Mouse (Mus musculus) ovary, postnatal 14 days (tissue): ENCODE data around the gene Ly6g5b.

ENCODE experiments used
- DNase-seq: peaks from one replicate; pipeline ENCODE4 v3.0.0; 2022; ENCODE audit warnings: low spot score

Gene Ly6g5b

DNA sequence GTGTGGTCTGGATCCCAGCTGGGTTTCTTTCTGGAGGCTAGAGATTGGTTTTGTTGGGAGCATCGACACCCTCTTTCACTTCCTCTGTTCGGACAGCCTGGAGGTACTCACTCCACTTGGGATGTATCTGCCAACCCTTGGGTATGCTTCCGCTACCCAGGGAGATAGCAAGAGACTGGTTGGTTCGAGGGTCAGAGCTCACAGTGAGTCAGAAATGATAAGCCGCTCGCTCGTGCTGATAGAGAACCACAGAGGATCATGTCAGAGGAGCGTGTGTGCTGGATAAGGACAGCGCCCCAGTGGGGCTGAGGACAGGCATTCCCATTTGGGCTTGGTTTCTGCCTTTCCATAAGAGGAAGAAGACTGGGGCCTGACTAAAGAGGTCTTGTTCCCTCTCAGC is 35.5 kb downstream of the Ly6g5b start:
- no peak for DNase-seq

DNA sequence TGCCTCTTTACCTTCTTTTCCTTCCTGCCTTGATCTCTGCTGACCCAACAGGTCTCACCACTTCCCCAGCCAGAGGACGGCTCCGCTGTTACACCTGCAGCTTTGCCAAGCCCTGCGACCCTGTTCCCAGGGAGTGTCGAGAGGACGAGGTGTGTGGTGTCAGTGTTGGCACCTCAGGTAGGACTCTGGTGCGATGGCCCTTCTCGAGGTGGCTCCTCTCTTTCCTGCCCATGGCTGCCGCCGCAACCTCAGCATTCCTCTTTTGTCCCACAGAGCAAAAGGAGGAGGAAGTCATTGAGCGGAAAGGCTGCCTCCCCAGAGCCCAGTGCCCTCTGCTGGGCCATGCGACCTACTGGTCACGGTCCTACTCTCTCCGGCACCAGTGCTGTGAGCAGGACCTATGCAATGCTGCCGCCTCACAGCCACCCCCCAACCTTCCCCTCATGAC is 37.4 kb downstream of the Ly6g5b start, which contains the start of gene Ly6g6d:
Gene Ly6g6d (minus strand): TSS at position 280 of the 448 bp plus-strand sequence.
- no peak for DNase-seq

DNA sequence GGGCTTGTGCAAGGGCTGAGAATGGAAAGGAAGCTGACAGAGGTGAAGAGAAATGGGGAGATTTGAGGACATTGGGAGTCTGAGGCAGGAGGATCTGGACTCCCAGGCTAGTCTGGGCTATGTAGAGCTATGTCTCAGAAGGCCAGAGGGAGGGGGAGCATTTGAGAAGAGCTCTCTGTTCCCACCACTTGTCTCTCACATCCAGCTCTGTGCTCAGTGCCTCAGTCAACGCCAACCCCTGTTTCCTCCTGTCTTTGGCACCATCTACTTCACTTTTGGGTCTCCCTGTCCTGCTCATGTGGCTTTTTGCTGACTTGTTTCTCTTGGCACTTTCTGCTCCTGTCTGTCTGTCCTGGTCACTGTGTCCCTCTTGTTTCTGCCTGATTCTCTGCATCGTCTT is 37.9 kb downstream of the Ly6g5b start:
- no peak for DNase-seq

DNA sequence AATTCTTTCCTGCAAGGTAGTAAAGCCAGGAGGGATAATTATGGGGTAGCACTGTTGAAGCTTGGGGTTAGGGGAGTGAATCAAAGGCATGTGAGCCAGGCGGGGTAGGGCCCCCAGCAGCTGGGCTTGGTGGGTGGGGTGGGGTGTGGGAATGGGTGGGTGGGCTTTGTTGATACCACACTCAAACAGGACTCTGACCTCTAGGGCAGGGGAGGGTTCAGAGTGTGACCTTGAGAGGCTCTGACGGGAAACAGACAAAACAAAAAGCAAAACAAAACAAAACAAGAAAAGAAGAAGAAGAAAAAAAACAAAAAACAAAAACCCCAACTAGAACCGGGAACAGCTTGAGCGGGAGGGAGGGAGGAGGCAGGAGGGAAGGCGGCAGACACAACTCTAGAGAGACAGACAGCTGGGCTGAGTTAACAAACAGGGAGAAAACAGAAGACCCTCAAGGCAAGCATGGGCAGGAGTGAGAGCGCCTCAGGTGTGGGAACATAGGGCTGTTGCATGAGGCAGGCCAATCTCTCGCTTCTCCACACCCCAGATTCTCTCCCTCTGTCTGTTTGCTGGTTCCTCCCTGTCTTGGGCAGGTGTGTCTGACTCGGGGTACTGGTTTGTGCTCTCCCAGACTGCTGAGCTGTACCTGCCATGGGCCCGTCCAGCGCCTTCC is 38.6 kb downstream of the Ly6g5b start, which contains the start of gene Ly6g6e:
Gene Ly6g6e (plus strand): TSS at position 396 of the 670 bp plus-strand sequence.
- DNase-seq = no peak

DNA sequence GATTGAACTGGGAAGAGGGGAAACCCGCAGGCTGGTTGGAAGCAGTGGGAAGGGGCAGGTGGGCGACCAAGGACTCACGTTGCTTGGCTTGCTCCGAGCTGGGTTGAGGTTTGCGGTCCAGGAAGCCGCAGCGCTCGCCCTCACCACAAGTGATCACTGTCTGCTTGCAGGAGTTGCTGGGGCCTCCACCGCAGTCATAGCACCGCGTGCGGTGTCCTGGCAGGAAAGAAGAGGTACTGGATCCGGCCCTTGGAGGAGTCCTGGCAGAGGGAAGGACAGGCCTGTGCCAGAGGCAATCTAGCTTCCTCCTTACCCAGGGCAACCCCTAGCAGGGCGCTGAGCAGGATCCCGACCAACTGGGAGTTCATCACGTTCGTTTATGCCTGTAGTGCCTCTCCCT is 41.1 kb downstream of the Ly6g5b start:
- no peak for DNase-seq

DNA sequence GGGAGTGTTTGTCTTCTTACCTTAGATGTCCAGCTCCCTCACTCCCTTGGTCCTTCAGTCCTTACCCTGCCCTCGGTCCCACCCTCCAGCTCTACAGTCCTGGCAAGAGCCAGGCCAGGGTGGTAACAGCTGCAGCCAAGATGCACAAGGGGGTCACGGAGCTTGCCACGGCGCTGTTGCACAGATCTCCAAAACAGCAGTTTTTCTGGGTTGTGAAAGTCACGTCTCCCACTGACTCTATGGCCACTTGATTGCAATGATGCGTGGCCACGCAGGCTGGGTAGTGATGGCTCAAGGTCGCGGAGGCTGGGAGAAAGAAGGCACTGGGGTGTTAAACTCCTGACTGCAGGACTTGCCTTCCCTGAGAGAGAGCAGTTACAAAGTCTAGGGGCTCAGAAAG is 43.8 kb downstream of the Ly6g5b start:
- DNase-seq = no peak

DNA sequence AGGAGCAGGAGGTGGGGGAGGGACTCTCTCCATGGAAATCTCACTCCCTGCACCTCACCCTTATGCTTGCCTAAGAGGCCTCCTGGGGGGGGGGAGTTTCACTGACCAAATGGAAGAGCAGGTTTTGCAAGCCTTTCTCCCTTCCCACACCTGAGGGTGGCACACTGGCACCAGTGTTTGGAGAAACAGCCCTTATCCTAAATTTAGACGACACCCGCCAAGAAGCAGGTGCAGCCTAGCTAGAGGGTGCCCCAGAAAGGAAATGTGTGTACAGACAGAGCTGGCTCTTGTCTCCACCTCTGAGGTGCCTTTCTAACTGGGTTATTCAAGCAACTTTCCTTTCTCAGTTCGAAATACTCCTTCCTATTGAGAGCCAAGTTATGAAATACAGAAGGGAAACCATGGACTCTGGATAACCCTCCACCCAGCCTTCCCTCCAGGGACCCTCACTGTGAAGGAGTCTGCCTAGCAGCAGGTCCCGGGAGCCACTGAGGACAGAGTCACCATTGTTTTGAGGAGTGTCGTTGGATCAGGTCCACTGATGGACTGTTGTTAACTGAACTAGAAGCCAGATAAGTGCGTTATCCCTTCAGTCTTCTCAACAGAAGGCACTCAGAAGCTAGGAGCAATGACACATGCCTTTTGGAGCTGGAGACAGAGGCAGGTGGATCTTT is 44.5 kb downstream of the Ly6g5b start:
- no peak for DNase-seq

DNA sequence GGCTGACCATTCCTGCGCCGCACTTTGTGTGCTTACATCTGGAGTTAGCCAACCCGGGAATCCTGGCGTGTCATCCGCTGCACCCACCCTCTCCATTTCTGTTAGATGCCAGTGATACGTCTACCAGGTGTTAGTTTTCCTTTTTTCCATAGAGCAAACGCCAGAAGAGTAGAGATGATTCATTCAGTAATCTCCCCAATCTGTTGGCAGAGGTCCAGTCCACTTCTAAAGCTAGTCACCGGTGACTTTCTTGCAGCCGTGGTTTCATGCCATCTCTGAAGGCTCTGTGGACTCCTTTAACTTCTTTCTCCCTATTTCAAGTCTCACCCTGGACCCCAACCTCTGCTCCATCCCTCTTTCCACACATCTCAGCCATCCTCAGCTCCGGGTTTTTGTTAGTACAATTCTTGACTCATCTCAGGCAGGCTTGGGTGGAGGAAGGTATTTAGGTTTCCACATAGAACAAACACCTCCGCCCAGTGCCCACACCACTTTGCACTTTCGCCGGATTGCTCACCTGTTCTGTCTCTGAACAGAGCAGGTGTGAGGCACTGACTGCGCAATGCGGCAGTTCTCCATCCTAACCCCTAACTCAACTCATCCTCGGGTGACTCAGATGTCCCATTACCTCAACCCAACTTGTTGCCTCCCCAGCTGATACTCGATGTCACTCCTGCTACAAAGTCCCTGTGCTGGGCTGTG is 46.9 kb downstream of the Ly6g5b start:
- DNase-seq = no peak

DNA sequence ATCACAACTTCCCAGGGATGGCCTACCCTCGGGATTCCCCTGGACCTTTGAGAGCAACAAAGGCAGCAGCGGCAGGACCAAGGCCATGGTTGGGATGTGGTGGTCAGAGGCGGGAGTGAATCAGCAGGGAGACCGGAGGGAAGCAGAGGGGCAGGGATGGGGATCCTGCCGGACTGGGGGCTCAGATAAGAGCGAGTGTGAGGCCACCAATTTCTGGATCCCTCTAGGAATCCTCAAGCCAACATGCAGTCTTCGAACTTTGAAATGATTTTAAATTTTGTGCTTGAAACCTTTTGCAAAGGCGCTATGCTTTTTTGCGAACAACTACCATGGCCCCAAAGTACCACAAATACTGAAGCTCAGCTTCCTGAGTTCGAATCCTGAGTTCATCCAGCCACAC is 49.1 kb downstream of the Ly6g5b start, which contains the start of gene Mpig6b:
Gene Mpig6b (minus strand): TSS at position 101 of the 400 bp plus-strand sequence.
- no peak for DNase-seq

DNA sequence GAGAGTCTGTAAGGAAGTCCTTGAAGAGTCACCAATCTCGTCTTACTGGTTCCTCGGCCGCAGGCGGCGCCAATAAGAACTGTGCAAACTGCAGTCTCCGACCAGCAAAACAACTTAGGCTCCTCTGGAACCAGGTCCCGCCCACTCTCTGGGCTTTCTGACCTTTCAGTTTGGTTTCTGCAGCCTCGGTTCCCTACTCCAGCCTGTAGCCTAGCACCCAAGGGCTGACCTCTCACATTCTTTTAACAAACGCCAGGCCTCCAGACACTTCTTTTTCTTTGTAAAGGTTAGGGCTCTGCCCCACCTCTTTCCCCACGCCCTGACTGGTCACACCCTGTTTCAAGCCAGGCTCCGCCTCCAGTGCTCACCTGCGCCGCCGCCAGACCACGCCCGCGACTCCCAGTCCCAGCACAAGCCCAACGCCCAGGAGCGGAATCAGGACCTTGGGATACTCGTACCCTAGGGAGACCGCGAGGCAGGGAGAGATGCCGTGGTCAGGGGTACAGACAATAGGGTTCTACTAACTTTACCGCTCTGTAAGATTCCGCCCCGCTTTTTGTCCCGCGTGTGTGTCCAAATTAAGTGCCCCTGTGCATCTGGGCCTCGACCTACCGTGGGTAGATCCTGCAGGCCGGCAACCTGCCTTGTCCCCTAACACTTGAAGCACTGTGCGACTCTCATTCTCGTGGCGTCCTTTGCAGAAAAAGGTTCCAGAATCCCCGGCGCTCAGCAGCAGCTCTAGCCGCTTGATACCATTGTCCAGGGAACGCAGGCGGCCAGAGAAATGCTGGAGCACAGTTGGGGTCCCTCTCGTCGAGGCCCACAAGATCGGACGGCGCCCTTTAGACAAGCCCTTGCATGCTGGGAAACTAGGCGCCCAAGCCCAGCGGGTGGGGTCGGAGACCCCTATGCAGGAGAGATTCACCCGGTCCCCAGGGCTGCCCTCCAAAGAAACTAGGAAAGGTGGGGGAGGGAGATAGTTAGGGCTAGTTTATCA is 50.0 kb downstream of the Ly6g5b start, which contains the start of gene Ly6g6c:
Gene Ly6g6c (plus strand): TSS at position 438 of the 997 bp plus-strand sequence.
- DNase-seq = no peak

DNA sequence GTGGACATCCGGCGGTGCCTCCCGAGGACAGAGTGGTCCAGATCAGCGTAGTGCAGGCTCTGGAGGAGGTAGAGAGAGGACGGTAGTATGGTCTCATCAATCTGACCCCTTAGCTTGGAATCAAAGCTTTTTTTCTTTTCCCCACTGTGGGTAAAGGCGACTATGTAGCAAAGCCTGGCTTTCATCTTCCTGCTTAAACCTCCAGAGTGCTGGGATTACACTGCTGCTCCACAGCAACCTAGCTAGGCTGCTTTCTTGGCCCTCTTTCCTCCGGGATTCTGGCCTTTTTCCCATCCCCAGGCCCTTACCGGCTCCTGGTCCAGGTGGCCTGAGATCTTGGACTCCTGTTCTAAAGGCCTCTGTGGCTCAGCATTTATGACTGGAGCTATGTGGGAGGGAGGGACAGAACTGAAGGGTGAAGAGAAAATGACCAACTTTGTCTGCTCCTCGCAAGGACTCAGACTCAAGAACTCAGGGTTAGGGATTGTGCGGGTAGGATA is 50.8 kb downstream of the Ly6g5b start:
- DNase-seq = no peak
